Mouse (Mus musculus): Measurements from ENCODE around the gene Cog5.

Gene Cog5

DNA sequence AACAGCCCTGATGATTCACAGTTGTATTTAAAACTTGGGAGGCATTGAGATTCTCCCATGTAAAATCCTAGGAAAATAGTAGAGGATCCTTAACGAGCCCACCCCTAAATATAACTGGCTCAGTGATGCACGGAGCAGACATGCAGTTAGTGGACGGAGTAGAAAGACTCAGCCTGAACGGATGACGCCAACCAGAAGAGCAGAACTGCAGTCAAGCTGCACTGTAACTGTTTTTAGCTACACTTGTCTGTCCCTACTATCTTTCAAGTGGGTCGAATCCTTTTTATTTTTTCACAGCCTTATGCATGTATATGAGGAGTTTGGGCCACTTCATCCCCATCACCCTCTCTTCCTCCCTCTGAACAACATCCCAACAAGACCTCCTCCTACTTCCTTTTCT, 331.1 kb downstream of the Cog5 start:
- DNase-seq = no peak

DNA sequence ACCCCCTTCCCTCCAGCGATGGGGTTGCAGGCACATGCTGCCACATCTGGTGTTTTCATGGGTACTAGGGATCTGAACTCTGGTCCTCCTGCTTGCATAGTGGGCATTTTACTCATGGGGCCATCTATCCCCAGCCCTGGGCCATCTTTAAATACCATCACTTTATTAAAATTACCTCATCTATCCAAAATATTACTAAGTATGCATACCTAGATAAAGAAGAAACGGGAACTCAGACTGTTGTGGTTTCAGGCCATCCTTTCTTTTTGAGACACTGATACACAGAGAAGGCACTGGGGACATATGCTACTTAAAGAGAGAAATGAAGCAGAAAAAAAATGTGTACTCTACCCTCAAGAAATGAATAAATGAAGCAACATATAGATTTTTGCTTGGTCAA, 331.8 kb downstream of the Cog5 start:
- DNase-seq = no peak

All from thymus, adult 18-20 months (tissue).